Mouse (Mus musculus) cerebellum, postnatal 10 days (tissue): ENCODE data around the gene Stard8.
A peak's percentile ranks its signal among the peaks of the same experiment; 100 is the strongest.
"Not testable (repeated sequence)": the region's sequence is repeated elsewhere in the genome, so short reads cannot be mapped to it uniquely, and the experiment has no call there.

Experiments
- DNase-seq, 2 experiments: peaks; one replicate each; pipeline ENCODE4 v3.0.0; 2021; ENCODE audit warnings: mixed read lengths in 2 of 2

The Stard8 gene

DNA sequence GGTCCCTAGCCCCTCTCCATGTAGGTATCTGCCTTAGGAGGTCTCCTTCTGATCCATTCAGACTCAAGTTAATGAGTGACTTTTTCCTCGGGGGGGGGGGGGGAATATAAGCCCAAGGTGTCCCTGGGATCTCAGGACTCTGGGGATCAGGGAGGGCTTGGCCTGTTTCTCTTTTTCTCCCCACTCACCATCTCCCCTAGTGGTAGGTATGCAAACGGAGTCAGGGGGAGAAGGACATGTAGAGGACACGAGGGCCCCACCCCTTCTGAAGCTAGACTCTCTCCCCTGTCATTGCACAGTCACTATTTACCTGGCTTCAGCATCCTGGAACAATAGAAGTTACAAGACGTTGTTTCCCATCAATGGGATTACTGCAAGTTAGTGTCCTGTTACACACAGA is 45.1 kb downstream of the Stard8 start:
- no peak for DNase-seq

- no peak for DNase-seq
Observed at GRCm38 (mm10) chrX:99049247-99049646, 46.2 kb downstream of the Stard8 start.

DNA sequence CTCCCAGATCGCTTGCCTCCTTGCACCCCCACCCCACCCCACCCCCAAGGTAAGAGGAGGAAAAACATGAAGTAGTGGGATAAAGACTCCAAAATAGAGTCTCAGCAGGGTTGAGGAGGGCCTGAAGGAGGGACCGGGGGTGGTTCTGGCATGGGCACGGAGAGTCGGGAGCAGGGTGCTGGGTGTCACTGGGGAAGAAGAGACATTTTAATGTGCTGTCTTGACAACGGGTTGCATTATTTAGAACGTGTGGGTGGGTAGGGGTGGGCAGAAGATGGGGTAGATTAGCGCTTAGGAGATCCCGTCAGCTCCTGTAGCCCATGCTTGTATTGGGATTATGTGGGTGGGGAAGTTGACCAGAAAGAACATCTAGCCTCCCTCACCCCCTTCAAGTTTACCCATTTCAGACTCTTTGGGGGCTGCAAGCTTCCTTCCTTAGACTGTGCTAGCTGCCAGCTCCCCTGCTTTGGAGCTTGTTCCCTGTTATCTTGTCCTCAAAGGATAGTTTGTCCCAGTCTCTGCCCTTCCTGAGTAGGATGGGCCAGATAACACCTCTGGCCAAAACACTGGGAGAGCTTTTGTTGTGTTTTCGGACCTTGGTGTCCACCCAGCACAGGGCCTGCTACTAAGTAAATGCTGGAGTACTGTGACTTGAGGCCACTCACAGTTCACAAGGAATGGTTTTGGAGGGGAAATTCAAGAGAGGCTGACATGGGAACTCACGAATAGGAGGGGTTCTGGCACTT is 47.9 kb downstream of the Stard8 start:
- DNase-seq: no peak

GRCm38 (mm10) chrX:99052255-99052654 is 49.2 kb downstream of the Stard8 start:
- no peak for DNase-seq

DNA sequence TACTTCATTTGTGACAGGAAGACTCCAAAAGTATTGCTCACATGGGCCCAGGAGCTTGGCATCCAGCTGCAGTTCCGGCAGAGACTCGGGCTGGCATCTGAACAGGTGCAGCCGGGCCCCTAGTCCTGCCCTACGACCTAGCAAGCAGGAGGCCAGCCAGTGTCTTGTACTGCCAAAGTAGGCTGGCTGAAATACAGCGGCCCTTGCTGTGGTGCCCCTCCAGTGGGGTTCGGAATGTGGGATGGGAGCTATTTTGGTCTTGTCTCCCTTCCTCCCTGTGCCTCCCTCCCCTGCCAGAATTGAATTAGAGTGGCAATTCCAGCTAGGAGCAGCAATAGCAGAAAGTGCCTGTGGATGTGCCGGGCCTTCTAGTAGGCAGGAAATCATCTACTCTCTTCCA is 51.5 kb downstream of the Stard8 start:
- no peak for DNase-seq

DNA sequence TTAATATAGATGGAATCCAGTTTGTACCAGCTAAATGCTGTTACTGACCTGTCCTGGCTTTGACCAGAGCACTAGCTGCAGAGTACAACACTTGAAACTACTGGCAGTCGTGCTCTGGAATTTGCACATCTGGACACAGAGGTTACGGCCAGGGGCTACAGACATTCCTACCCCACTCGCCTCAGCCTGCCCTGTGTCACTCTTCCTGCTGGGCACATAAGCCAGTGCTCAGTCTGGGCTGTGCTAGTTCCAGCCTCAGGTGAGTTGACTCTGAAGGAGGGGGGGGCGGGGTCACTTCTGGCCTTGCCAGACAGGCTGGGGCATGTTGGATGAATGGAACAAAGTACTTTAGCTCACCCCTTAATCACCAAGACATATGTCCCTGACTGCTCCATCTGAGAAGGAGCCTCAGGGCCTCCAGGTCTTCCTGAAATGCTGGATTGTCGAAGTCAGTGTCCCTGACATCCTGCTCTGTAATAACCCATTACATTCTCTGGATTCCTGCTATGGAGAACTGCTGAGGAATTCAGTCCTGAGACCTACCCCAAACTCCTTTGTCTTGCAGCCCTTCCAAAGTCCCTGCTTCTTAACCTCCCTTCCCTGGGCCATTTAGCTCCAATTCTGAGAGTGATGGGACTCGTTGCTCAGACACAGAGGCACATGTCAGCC is 54.9 kb downstream of the Stard8 start:
- DNase-seq: no peak

DNA sequence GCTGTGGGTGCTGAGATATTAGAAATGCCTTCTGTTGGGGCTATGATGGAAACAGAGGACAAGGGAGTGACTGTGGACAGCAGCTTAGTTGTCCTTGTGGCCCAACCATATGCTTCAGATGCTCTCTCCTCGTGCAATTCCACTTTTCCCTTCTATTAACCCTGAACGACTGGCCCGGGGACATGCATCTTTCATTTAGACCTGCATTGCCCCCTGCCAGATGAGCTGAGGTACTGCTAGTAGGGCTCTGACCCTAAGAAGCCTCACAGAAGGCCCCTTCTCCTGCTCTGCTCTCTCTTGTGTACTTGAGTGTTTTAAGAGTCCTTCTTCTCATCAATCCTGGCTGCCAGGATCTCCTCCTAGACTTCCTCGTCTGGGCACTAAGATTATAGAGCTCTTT is 56.1 kb downstream of the Stard8 start:
- DNase-seq: peak; percentile 8 to 15

DNA sequence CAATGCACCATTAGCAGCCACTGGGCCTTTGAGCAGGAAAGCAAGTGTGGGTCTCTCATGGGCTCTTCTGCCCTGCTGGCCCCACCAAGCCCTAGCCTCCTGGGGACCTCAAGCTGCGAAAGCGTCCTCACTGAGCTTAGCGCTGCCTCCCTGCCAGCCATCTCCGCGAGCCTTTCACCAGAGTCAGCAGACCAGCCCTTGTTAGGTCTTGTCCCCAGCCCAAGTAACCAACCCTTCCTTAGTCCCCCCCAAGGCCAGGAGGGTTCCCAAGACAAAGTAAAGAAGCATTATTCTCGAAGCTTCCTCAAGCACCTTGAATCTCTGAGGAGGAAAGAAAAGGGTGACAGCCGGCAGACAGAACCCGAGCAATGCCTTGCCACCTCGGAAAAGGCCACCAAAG is 62.5 kb downstream of the Stard8 start:
- no peak for DNase-seq

DNA sequence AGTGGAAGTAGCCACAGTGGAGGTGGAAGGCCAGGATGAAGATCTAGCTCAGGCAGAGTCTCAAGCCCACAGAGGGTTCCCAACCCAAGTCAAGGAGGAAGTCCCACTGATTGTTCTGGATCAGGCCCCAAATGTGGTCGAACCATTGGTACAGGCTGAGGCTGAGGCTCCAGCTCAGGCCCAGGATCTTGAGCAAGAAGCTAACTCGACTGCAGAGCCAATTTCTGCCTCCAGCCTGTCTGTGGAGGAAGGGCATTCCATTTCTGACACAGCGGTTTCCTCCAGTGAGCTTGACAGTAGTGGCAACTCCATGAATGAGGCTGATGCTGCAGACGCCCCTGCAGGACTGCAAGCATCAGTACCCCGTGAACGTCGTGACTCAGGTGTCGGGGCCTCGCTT is 63.5 kb downstream of the Stard8 start:
- no peak for DNase-seq

- DNase-seq: no peak
Observed at GRCm38 (mm10) chrX:99067232-99067631, 64.2 kb downstream of the Stard8 start.

GRCm38 (mm10) chrX:99067671-99068151 is 64.7 kb downstream of the Stard8 start:
- no peak for DNase-seq

- DNase-seq: no peak
Observed at GRCm38 (mm10) chrX:99071188-99071587, 68.1 kb downstream of the Stard8 start.

DNA sequence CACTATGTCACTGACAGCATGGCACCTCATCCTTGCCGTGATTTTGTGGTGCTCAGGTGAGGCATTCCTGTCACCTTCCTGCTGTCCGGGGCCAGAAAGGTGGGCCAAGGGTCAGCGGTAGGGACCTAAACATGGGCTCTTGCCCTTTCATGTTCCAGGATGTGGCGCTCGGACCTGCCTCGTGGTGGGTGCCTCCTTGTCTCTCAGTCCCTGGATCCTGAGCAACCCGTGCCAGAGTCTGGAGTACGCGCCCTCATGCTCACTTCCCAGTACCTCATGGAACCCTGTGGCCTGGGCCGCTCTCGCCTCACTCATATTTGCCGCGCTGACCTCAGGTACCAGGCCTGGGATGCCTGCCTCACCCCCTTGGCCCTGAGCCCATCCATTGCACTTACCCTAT is 69.5 kb downstream of the Stard8 start:
- no peak for DNase-seq

DNA sequence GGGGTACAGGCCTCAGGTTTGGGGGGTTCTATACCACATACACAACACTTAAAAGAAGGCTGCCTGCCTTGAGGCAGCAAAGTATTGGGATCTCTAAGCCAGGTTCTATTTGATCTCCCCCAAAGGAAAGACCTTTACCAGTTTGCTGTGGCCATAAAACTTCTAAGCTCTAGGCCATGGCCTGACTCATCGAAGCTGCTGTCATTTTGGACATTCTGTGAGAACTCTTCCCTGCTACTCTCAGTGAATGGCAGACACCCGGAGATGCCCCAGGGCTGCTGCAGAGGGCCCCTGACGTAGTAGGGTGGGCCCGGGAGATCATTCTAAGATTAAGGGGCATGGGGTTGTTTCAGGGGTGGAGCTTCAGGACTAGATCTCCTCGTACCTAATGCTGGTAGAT is 72.1 kb downstream of the Stard8 start:
- no peak for DNase-seq

DNA sequence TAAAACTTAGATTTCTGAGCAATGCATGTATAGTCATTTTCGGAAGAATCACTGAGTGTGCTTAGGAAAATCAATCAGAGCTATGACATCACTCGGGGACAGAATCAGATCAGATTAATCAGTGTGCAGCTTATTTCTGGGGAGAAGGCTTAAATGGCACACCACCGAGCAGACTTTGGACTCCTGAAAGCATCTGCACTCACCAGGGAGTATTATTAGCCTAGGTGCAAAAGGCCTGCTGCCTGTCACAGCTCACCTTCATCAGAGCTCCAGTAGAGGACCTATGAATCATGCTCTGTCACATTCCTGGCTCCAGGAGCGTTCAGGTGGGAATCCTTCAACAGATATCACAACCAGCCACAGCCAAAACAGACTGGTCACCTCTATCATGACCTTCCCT is 73.4 kb downstream of the Stard8 start:
- DNase-seq: no peak

DNA sequence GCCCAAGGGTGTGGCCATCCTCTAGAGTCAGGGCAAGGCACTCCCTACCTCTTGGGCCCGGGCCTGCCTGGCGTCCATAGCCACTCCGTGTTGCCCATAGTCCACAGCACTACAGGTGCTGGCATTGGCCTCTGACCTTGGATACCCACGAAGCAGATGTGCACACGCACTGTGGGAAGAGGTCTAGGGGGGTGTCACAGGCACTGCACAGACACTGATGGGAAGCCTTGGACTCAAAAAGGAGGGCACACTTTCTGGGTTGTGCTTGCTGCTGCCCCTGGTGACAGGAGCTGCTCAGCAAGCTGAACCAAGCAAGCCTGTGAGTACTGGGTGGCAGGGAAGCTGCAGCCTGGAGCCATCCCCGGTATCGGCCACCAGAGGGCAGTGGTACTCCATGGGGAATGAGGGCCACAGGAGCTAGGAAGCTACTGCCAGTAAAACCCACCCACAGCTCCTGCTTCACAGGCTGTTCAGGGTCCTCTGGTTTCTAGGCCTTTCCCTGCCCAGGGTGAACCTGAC is 75.4 kb downstream of the Stard8 start:
- not testable (repeated sequence) for DNase-seq

GRCm38 (mm10) chrX:99092704-99093103 is 89.7 kb downstream of the Stard8 start:
- DNase-seq: no peak

GRCm38 (mm10) chrX:99111088-99111724 is 108.2 kb downstream of the Stard8 start:
- DNase-seq: not testable (repeated sequence)

GRCm38 (mm10) chrX:99119510-99119909 is 116.5 kb downstream of the Stard8 start:
- DNase-seq: no peak
